Mouse (Mus musculus): ENCODE data around the gene Ifnar1.
A peak's percentile ranks its signal among the peaks of the same experiment; 100 is the strongest.
"Not testable (repeated sequence)": the region's sequence is repeated elsewhere in the genome, so short reads cannot be mapped to it uniquely, and the experiment has no call there.

Ifnar1 gene

GRCm38 (mm10) chr16:91512161-91512787 is 27.2 kb downstream of the Ifnar1 start:
- DNase-seq, result peak; percentile 89

GRCm38 (mm10) chr16:91513099-91513498 is 28.1 kb downstream of the Ifnar1 start:
- DNase-seq, result no peak

DNA sequence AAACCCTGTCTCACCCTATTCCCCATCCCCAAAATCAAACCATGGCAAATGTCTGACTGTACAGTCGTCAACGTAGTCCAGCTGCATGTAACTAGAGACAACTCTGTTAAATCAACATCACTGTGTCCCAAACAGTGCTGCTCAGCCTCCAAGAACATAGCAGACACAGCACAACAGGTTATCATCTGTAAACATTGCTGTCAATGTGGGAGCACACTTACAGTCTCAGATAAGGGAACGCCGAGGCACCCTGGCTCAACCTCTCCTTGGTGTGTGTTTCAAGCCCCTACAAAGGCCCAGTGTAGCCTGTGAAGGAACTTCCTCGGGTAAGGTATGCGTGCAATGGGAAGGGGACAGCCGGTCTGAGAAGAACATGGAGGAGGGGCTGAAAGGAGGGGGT is 32.0 kb downstream of the Ifnar1 start:
- DNase-seq, result no peak

GRCm38 (mm10) chr16:91522040-91522439 is 37.0 kb downstream of the Ifnar1 start:
- DNase-seq, result no peak

- DNase-seq, result no peak
Observed at GRCm38 (mm10) chr16:91522479-91523309, 37.7 kb downstream of the Ifnar1 start.

- no peak for DNase-seq
Observed at GRCm38 (mm10) chr16:91524206-91524605, 39.2 kb downstream of the Ifnar1 start.

DNA sequence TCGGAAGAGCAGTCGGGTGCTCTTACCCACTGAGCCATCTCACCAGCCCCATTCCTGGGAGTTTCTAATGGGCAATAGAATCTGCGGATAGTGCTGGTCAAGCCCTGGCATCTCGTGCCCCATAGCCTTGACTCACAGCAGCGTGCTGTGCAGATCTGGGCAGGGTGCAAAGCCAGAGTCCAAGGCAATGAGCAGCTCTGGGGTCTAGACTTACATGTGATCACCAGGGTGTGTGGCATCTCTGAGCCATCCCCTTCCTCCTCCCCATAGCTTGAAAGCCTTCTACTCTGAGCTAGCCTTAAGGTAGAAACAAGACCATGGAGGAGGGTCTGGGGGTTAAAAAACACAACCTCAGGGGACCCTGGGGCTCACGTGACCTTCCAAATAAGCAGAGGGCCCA is 41.2 kb downstream of the Ifnar1 start:
- DNase-seq, result no peak

GRCm38 (mm10) chr16:91527051-91527450 is 42.0 kb downstream of the Ifnar1 start:
- no peak for DNase-seq

GRCm38 (mm10) chr16:91527500-91527899 is 42.5 kb downstream of the Ifnar1 start:
- no peak for DNase-seq

DNA sequence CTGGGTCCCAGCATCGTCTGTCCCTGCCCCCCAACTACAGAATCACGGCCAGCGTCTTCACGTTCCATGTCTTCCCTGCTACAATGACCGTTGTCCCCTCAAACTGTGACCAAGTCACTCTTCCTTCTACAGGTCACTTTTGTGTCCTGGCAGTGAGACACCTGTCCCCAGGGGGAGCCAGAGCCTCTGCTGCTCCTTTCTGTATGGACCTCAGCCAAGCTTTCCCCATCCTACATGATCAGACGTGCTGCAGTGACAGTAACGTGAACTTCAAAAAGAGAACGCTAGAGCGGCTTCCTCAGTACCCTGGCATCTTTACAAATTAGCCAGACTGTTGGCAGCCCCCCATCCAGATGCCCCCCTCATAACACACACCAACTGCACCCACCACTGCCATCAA is 43.5 kb downstream of the Ifnar1 start:
- DNase-seq, result no peak

- DNase-seq, result not testable (repeated sequence)
Observed at GRCm38 (mm10) chr16:91530830-91531229, 45.8 kb downstream of the Ifnar1 start.

DNA sequence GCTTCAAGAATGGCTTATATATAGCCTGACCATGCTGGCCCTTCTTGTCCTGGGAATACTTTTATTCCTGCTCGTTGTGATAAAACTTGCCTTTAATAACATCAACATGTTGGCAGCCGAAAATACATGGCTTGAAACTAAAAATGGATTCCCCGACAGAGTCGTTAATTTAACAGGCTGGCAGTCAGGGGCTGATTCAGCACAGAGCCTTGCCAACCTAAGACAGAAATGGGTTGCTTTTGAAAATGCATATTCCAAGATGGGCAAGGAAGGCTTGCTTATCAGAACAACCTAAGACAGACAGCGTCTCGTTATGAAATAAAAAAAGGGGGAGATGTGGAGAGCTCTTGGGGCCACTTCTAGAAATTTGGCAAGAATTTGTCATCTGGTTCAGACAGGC is 46.8 kb downstream of the Ifnar1 start:
- no peak for DNase-seq

DNA sequence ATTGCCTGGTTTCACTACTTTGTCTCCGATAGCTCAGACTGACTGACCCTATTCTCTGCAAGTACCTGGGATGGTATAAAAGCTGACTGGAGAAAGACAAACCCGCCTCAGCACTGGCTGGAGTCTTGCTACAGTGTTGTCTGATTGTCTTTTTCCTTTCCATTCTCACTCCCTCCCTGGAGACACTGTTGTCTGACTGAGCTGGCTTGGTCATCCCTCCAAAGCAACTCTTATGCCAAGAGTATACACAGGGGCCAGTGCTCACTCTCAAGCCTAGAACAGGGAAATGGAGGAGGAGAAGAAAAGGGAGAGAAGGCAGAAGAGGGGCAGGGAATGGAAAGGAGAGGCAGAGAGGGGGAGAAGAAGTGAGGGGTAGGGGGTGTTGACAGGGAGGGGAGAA is 47.4 kb downstream of the Ifnar1 start:
- DNase-seq, result no peak

DNA sequence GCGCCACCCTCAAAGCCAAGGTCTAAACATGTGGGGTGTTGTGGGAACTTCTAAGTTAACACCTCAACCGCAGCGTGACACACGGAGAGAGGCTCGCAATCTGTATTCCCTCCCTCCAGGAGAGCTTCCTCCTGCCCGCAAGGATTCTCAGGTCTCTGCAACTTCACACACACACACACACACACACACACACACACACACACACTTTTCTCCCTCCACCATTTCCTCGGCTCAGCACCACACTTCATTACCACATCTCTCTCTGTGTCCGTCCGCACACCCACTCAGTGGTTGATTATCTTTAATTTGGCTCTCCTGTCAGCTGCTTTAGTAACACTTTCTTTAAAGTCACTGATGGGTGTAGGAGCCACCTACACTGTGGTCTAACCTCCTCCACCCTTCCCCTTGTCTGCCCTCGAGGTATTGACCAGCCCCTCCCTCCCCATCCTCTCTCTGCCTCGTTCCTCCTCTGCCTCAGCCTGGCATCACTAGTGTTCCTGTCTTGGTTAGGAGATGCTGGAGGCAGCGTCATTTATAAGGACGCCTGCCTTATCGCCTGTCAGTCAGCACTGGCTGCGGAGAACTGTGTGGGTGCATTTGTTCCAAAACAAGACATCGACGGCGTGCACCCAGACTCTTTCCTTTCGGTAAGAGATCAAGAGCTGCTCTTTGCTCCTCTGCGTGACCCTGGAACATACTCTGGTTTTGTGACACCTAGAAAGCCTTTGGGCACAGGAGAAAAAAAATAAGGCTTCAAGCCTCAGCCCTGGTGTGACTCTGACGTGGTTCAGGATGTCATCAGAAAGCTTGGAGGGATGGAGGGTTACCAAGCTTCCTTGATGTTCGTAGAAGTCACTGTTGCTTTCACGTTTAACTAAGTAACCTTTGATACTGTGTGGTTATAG is 48.3 kb downstream of the Ifnar1 start:
- DNase-seq, result peak; percentile 65

GRCm38 (mm10) chr16:91534477-91534876 is 49.4 kb downstream of the Ifnar1 start:
- DNase-seq, result peak; percentile 84

GRCm38 (mm10) chr16:91534888-91535287 is 49.9 kb downstream of the Ifnar1 start:
- DNase-seq, result no peak

DNA sequence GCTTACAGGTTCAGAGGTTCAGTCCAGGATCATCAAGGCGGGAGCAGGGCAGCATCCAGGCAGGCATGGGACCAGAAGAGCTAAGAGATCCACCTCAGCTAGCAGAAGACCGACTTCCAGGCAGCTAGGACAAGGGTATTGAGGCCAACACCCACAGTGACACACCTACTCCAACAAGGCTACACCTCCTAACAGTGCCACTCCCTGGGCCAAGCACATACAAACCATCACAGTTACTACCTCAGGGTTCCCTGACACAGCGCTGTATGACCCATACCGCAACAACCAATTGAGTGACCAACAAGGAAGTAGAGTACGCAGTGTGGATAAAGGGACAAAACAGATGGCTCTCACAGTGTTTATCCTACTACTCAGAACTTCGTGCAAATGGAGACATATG is 51.3 kb downstream of the Ifnar1 start:
- no peak for DNase-seq

DNA sequence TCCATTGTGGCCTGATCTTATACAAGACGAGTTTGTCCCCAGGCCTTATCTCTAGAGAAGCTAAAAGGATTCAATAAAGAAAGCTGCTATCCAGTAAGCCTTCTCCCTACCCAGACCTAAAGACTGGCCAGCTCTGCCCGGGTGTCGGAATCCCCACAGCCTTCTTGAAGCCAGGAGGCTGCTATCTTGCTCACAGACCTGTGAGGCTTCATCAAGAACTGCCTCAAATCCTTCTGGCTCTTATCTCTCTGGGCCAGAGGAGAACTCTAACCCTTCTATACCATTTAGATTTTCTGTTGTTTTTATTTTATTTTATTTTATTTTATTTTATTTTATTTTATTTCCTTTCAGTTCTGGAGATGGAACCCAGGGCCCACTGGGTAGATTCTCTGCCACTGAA is 52.0 kb downstream of the Ifnar1 start:
- DNase-seq, result no peak

- DNase-seq, result no peak
Observed at GRCm38 (mm10) chr16:91538051-91538450, 53.0 kb downstream of the Ifnar1 start.

GRCm38 (mm10) chr16:91538513-91538912 is 53.5 kb downstream of the Ifnar1 start:
- DNase-seq, result peak; percentile 41

GRCm38 (mm10) chr16:91541573-91542081 is 56.6 kb downstream of the Ifnar1 start:
- peak; percentile 70 for DNase-seq

DNA sequence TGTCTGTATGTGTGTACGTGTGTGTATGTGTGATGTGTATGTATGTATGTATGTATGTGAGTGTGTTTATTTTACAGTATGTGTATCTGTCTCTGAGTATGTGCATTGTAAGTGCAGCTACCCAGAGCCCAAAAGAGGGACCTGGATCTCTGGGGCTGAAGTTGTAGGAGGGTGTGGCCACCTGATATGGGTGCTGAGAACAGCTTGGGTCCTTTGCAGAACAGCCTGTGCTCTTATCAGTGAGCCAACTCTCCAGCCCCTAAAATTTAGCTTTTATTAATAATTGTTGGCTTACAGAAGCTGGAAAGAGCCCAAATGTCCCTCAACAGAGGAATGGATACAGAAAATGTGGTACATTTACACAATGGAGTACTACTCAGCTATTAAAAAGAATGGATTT is 58.6 kb downstream of the Ifnar1 start:
- DNase-seq, result no peak

DNA sequence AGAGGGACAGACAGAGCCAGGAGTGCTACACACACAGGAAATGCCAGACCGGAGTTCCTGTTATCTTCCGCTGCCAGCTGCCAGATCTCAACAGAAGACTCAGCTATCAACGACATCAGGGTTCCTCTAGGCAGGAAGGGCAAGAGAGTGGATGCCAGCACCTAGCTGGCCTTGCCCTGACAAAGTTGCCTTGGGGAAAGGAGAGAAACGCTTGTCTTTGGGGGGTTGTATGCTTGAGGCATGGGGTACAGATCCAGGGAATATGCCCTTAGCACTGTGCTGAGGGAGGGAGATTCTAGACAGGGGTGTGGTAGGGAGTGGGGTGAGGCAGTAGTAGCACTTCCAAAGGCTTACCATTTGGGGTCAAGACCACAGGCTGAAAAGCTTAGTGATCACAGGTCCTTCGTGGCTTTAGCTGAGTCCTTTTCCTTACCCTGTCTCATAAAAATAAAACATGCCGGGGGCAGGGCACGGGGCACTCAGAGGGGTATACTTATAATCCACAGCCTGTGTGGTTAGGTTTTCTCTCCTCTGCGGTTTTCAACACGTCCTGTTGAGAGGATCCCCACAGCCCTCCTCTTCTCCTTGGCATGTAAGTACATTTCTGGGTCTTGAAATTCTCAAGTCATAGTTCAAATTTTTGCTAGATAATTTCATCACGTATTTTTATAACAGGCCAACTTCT is 60.7 kb downstream of the Ifnar1 start:
- peak; percentile 72 for DNase-seq
